ENCODE assay signal across 8 mouse cellular contexts in genomic region chr1:131797202-131797909, GRCm38 (mm10). TPM values are rescaled to one million over a fixed set of nuclear protein-coding genes. Genes with fewer than 3 reads are reported as not detected.
DNase-seq lines count a peak whose midpoint lies in the region; ATAC-seq and TF ChIP-seq lines count a peak whose summit lies in the region.

Gene Pm20d1 (plus strand): TSS chr1:131797381.

- no peak for DNase-seq in spleen, adult 2 months (ENCODE audit: low read depth in 1 of 2, low spot score in 2 of 2)
- DNase-seq in spleen, postnatal 10 days (ENCODE audit: low spot score in 2 of 2): no peak
- peak; percentile 45 to 58 for DNase-seq in heart, postnatal 14 days
- DNase-seq in kidney, postnatal 14 days: peak; percentile 88
- DNase-seq in lung, postnatal 0 days (ENCODE audit: low spot score): peak; percentile 58
- peak; percentile 21 for DNase-seq in ovary, postnatal 14 days (ENCODE audit: low spot score)
- no peak for DNase-seq in thymus, postnatal 10 days (ENCODE audit: low spot score in 2 of 2)

- 16% methylated on average over 26 of the region's 26 CpGs for WGBS in spleen, adult 2 months
- WGBS in forebrain, embryonic 12.5 days: 6% methylated on average over 26 of the region's 26 CpGs
- 14% methylated on average over 26 of the region's 26 CpGs for WGBS in lung, postnatal 0 days

- H3K4me1 ChIP-seq in spleen, adult 2 months (ENCODE audit: control insufficient read depth, insufficient read depth, insufficient read length): peaks cover 1% of the 10 kb centered on the region; the same call in 1 of the 2 replicates
- H3K4me1 ChIP-seq in forebrain, embryonic 12.5 days: peaks cover 12% of the 10 kb centered on the region
- no peaks in the 10 kb centered on the region for H3K4me1 ChIP-seq in lung, postnatal 0 days (ENCODE audit: insufficient read depth, low read depth, low read length)

- no peak for TF ChIP-seq CTCF in spleen, adult 2 months (IDR thresholded peaks at IDR 0.05; ENCODE audit: extremely low read depth, insufficient read depth, insufficient read length, insufficient replicate concordance)
- TF ChIP-seq CTCF in lung, postnatal 0 days (IDR thresholded peaks at IDR 0.05): no peak

- no peaks in the 10 kb centered on the region for H3K36me3 ChIP-seq in spleen, adult 2 months (ENCODE audit: control insufficient read depth, insufficient read depth, low read length)
- no peaks in the 10 kb centered on the region for H3K36me3 ChIP-seq in forebrain, embryonic 12.5 days (replicated peaks)
- no peaks in the 10 kb centered on the region for H3K36me3 ChIP-seq in lung, postnatal 0 days (ENCODE audit: insufficient read depth, low read length)

- H3K4me3 ChIP-seq in spleen, adult 2 months (ENCODE audit: extremely low read depth, insufficient read depth, insufficient read length): peak within 1 kb of the TSS; percentile 5; the same call in 1 of the 2 replicates
- H3K4me3 ChIP-seq in forebrain, embryonic 12.5 days (replicated peaks): peak within 1 kb of the TSS; percentile 25
- no peak within 1 kb of the TSS for H3K4me3 ChIP-seq in lung, postnatal 0 days (ENCODE audit: low read depth, low read length)

- intact Hi-C loops in heart, postnatal 14 days (cut with DNase I): no loop called here

- no peaks in the 10 kb centered on the region for H3K9me3 ChIP-seq in forebrain, embryonic 12.5 days
- H3K9me3 ChIP-seq in lung, postnatal 0 days (ENCODE audit: low read length): no peaks in the 10 kb centered on the region

- H3K4me2 ChIP-seq in forebrain, embryonic 12.5 days: peak within 1 kb of the TSS; percentile 51
- peak within 1 kb of the TSS; percentile 44 for H3K4me2 ChIP-seq in lung, postnatal 0 days (replicated peaks; ENCODE audit: low read depth, low read length)

- H3K27me3 ChIP-seq in spleen, adult 2 months (ENCODE audit: control insufficient read depth, insufficient read depth, low read length): peaks cover 7% of the 10 kb centered on the region; the same call in 1 of the 2 replicates
- H3K27me3 ChIP-seq in forebrain, embryonic 12.5 days: peaks cover 12% of the 10 kb centered on the region; the same call in 1 of the 2 replicates
- no peaks in the 10 kb centered on the region for H3K27me3 ChIP-seq in lung, postnatal 0 days (replicated peaks; ENCODE audit: insufficient read depth, low read length)

- no peak for ATAC-seq in forebrain, embryonic 12.5 days (ENCODE audit: low FRiP score)
- ATAC-seq in lung, postnatal 0 days: peak; percentile 87

- no peak within 1 kb of the TSS for H3K27ac ChIP-seq in spleen, adult 2 months (ENCODE audit: insufficient read depth, low read length)
- H3K27ac ChIP-seq in forebrain, embryonic 12.5 days: no peak within 1 kb of the TSS
- H3K27ac ChIP-seq in lung, postnatal 0 days (ENCODE audit: low read length): no peak within 1 kb of the TSS

- no peak for TF ChIP-seq EP300 in lung, postnatal 0 days (IDR thresholded peaks at IDR 0.05)

- 0 out of 2 replicates have a peak within 1 kb of the TSS, but pooled peaks have one; percentile 30 for H3K9ac ChIP-seq in forebrain, embryonic 12.5 days
- no peak within 1 kb of the TSS for H3K9ac ChIP-seq in lung, postnatal 0 days (replicated peaks; ENCODE audit: low read depth)

- no peak for TF ChIP-seq POLR2A in spleen, adult 2 months (IDR thresholded peaks at IDR 0.05; ENCODE audit: low read depth, low read length)

RNA-seq across cellular contexts. Expression of gene Pm20d1, which starts in this region (rescaled TPM):
- polyA plus RNA-seq in spleen, adult 2 months (2012; rRNA removed): 0.11 and 0.25 TPM in 2 replicates
- polyA plus RNA-seq in forebrain, embryonic 12.5 days (2016; fragmentation: Nextera tagmentation; extraction: Ambion mirVana): 0.34 and 0.35 TPM in 2 replicates
- 1 to 10 TPM; 4.4 TPM for total RNA-seq in heart, postnatal 14 days (2021)
- 1.6 TPM in 2 replicates for polyA plus RNA-seq in lung, postnatal 0 days (2015; fragmentation: Nextera tagmentation; extraction: Ambion mirVana)

Comparison
In these comparisons a context has a peak if more than half of its experiments do, and no peak if none do; other contexts are left out.
1. DNase-seq: peak in heart, postnatal 14 days (2 of 2), kidney, postnatal 14 days (single experiment), lung, postnatal 0 days (single experiment) and ovary, postnatal 14 days (single experiment); none in spleen, adult 2 months (0 of 2), spleen, postnatal 10 days (0 of 2) and thymus, postnatal 10 days (0 of 2).